Mouse (Mus musculus) ES-Bruce4 (cell line): Measurements from ENCODE around the gene Sprr2e. TPM values are rescaled to one million over a fixed set of nuclear protein-coding genes. Genes with fewer than 3 reads are reported as not detected.

ENCODE experiments used
- H3K27ac ChIP-seq: 2 replicates; pipeline ENCODE4 v1.5.1; 2012; ENCODE audit warnings: low read length, inconsistent platforms; ENCODE audit not compliant: insufficient read depth
- H3K27me3 ChIP-seq: 2 replicates; pipeline ENCODE4 v1.6.1; 2012; ENCODE audit warnings: mild to moderate bottlenecking, low read length, inconsistent platforms; ENCODE audit not compliant: control insufficient read depth, poor library complexity, insufficient read depth, severe bottlenecking
- H3K36me3 ChIP-seq: 2 replicates; pipeline ENCODE4 v1.6.1; 2012; ENCODE audit warnings: inconsistent platforms, mild to moderate bottlenecking, low read length, moderate library complexity; ENCODE audit not compliant: control insufficient read depth, poor library complexity, insufficient read depth, severe bottlenecking
- H3K4me1 ChIP-seq: one replicate; pipeline ENCODE4 v1.8.1; 2011; ENCODE audit warnings: low read length; ENCODE audit not compliant: control insufficient read depth, insufficient read depth
- H3K4me3 ChIP-seq: 2 replicates; pipeline ENCODE4 v1.5.1; 2011; ENCODE audit warnings: low read depth, mild to moderate bottlenecking, low read length
- H3K9ac ChIP-seq: 2 replicates; pipeline ENCODE4 v1.6.1; 2012; ENCODE audit warnings: low read depth, mild to moderate bottlenecking, inconsistent platforms; ENCODE audit not compliant: poor library complexity, severe bottlenecking
- H3K9me3 ChIP-seq: replicated peaks from 2 replicates; pipeline ENCODE4 v1.6.1; 2012; ENCODE audit warnings: mild to moderate bottlenecking, low read length, inconsistent platforms; ENCODE audit not compliant: control insufficient read depth, poor library complexity, insufficient read depth, severe bottlenecking
- CTCF ChIP-seq: IDR thresholded peaks from one replicate; pipeline ENCODE4 v1.8.1; 2011; ENCODE audit warnings: low read depth, low read length
- EP300 ChIP-seq: IDR thresholded peaks from 2 replicates; pipeline ENCODE4 v1.6.1; 2011; ENCODE audit warnings: low read depth, low read length; ENCODE audit not compliant: insufficient read depth
- POLR2A ChIP-seq: IDR thresholded peaks from one replicate; pipeline ENCODE4 v1.8.1; 2011; ENCODE audit warnings: low read length; ENCODE audit not compliant: insufficient read depth
- polyA plus RNA-seq: library from polyadenylated mRNA; stranded (reverse); fragments of >200 nt; gene quantifications from 2 replicates; pipeline ENCODE4 v1.2.4, GENCODE M21; 2011; ENCODE audit warnings: low read depth; ENCODE audit not compliant: missing spikeins, insufficient read depth, insufficient read length

Gene Sprr2e
- polyA plus RNA-seq = not detected in 2 replicates

DNA sequence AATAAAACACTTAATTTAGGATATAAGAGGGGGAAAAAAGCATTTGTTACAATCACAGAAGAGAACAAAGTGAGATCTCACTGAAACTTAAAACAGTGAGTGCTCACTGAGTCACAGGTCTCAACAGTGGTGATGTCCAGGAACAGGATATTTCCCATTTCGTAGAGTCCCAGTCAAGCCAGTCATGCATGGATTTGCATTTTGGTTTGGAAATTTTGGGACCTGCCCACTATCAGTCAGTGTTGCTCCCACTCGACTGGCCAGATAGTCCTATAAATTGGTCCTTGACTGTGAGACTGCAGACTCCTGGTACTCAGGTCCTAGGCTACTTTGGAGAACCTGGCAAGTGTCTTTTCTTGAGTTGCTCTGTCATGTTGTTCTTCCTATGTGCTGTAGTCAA is at the start of gene Sprr2e:
Gene Sprr2e (plus strand): TSS at position 301 of the 400 bp plus-strand sequence.
- no peaks in the 10 kb centered on the region for H3K4me1 ChIP-seq
- H3K27me3 ChIP-seq = no peaks in the 10 kb centered on the region
- no peak within 1 kb of the TSS for H3K9ac ChIP-seq
- TF ChIP-seq EP300 (no peak), POLR2A (no peak), CTCF (no peak)
- H3K36me3 ChIP-seq = no peaks in the 10 kb centered on the region
- H3K9me3 ChIP-seq = no peaks in the 10 kb centered on the region
- H3K4me3 ChIP-seq = no peak within 1 kb of the TSS
- no peak within 1 kb of the TSS for H3K27ac ChIP-seq

DNA sequence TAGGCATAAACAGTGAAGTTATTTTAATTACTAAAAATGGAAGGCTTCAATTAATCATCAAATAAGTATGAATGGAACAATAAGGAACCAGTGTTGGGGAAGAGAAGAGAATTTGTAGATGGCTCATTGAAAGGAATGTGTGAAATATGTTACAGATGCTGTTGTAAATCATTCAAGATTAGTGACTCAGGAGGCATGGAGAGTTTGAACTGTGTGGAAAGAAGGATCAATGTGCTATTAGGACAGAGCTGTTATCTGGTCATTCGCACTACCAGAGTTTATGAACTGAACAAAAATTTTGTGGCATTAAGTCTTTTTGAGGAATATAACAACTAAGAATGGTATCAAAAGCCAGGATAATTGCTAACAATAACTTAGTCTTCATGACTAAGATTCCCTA is 44.5 kb upstream of the Sprr2e start:
- H3K9ac ChIP-seq = no peak overlapping the region
- H3K27me3 ChIP-seq = no peaks in the 10 kb centered on the region
- H3K4me1 ChIP-seq = no peaks in the 10 kb centered on the region
- no peaks in the 10 kb centered on the region for H3K36me3 ChIP-seq
- no peak overlapping the region for H3K4me3 ChIP-seq
- no peaks in the 10 kb centered on the region for H3K9me3 ChIP-seq
- H3K27ac ChIP-seq = no peak overlapping the region
- TF ChIP-seq CTCF (no peak), EP300 (no peak), POLR2A (no peak)

DNA sequence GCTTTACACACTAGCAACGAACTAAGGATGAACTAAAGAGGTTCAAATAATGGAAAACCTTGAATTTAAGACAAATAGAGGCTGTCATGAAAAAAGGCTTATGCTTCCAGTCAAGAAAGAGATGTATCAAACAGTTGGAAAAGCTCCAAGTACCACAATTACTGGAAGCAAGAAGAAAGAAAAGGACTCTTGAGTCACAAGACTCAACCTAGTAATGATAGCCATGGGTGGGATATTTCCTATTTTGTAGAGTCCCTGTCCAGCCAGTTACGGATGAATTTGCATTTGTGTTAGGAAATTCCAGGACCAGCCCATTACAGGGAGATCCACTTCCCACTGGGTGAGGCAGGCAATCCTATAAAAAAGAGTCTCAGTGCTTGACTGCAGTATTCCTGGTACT is 35.6 kb upstream of the Sprr2e start, which contains the start of gene Sprr2b:
Gene Sprr2b (plus strand): TSS at position 301 of the 400 bp plus-strand sequence.
- Histone ChIP-seq H3K27me3 (no peaks in the 10 kb centered on the region), H3K9ac (no peak within 1 kb of the TSS), H3K4me1 (no peaks in the 10 kb centered on the region), H3K36me3 (no peaks in the 10 kb centered on the region), H3K9me3 (no peaks in the 10 kb centered on the region), H3K4me3 (no peak within 1 kb of the TSS), H3K27ac (no peak within 1 kb of the TSS)
- TF ChIP-seq EP300 (no peak), CTCF (no peak), POLR2A (no peak)

DNA sequence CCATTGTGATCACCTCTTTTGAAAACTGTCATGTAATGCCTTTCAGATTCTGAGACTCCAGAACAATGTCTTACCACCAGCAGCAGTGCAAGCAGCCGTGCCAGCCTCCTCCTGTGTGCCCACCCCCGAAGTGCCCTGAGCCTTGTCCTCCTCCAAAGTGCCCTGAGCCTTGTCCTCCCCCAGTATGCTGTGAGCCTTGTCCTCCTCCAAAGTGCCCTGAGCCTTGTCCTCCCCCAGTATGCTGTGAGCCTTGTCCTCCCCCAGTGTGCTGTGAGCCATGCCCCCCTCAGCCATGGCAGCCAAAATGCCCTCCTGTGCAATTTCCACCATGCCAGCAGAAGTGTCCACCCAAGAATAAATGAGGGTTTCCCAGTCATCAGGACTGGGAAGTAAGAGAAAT is 34.6 kb upstream of the Sprr2e start:
- Histone ChIP-seq H3K27me3 (no peaks in the 10 kb centered on the region), H3K4me3 (no peak overlapping the region), H3K27ac (no peak overlapping the region), H3K9ac (no peak overlapping the region), H3K9me3 (no peaks in the 10 kb centered on the region), H3K36me3 (no peaks in the 10 kb centered on the region), H3K4me1 (no peaks in the 10 kb centered on the region)
- TF ChIP-seq POLR2A (no peak), EP300 (no peak), CTCF (no peak)

DNA sequence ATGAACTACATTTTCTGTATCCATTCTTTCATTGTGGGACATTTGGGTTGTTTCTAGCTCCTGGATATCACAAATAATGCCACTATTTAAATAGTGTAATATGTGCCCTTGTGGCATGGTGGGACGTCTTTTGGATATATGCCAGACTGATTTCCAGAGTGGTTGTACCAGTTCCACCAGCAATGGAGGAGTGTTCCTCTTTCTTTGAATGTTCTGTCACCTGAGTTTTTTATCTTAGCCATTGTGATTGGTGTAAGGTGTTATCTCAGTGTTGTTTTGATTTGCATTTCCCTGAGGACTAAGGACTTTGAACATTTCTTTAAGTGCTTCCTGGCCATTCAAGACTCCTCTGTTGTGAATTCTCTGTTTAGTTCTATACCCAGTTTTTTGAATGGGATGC is 15.7 kb upstream of the Sprr2e start:
- Histone ChIP-seq H3K9ac (no peak overlapping the region), H3K36me3 (no peaks in the 10 kb centered on the region), H3K9me3 (no peaks in the 10 kb centered on the region), H3K27ac (no peak overlapping the region), H3K4me1 (no peaks in the 10 kb centered on the region), H3K4me3 (no peak overlapping the region), H3K27me3 (no peaks in the 10 kb centered on the region)
- TF ChIP-seq POLR2A = no peak
- no peak for TF ChIP-seq EP300
- no peak for TF ChIP-seq CTCF

DNA sequence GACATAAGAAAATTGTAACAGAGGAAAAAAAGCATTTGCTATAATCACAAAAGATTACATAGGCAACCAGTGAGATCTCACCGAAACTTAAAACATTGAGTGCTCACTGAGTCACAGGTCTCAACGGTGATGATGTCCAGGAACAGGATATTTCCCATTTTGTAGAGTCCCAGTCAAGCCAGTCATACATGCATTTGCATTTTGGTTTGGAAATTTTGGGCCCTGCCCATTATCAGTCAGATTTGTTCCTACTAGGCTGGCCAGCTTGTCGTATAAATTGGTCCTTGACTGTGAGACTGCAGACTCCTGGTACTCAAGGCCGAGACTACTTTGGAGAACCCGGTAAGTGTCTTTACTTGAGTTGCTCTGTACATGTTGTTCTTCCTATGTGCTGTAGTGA is 13.1 kb upstream of the Sprr2e start, which contains the start of gene Sprr2d:
Gene Sprr2d (plus strand): TSS at position 301 of the 400 bp plus-strand sequence.
- H3K27ac ChIP-seq = no peak within 1 kb of the TSS
- no peak within 1 kb of the TSS for H3K9ac ChIP-seq
- H3K4me3 ChIP-seq = no peak within 1 kb of the TSS
- no peaks in the 10 kb centered on the region for H3K27me3 ChIP-seq
- no peaks in the 10 kb centered on the region for H3K36me3 ChIP-seq
- no peaks in the 10 kb centered on the region for H3K9me3 ChIP-seq
- no peak for TF ChIP-seq CTCF
- TF ChIP-seq POLR2A = no peak
- no peak for TF ChIP-seq EP300
- H3K4me1 ChIP-seq = no peaks in the 10 kb centered on the region
